7 mouse cellular contexts compared by ENCODE assay signal in the genomic region with DNA sequence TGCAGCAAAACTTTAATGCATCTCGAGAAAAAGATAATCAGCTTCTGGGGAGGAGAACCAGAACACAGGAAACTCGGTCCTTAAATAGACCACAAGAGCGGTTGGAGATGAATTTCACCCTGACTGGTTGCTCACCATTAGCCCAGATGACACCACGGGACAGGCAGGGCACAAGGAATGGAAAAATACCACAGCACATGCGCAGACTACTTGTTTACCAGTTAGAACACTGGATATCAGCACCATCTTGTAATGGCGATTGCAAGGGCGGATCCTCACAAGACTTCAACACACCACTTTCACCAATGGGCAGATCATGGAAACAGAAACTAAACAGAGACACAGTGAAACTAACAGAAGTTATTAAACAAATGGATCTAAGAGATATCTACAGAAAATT.
DNase-seq lines count a peak whose midpoint lies in the region; ATAC-seq and TF ChIP-seq lines count a peak whose summit lies in the region.
"Not testable (repeated sequence)": the region's sequence is repeated elsewhere in the genome, so short reads cannot be mapped to it uniquely, and the experiment has no call there.

No protein-coding gene starts in this region.

- 51% methylated on average over 7 of the region's 7 CpGs for WGBS in liver, embryonic 14.5 days (ENCODE audit: insufficient replicate concordance)

- intact Hi-C loops in heart, postnatal 25 days (cut with DNase I) = not testable (repeated sequence)

- H3K4me2 ChIP-seq in CH12.LX (ENCODE audit: insufficient read depth, low read depth, poor library complexity, severe bottlenecking) = peak overlapping the region; percentile 72
- H3K4me2 ChIP-seq in liver, embryonic 14.5 days (ENCODE audit: low read depth) = peak overlapping the region; percentile 66

- peak overlapping the region in 1 of 3 experiments; percentile 28 for H3K4me3 ChIP-seq in CH12.LX (replicated peaks in 1 of 3; ENCODE audit: low read depth in 2 of 3, low read length in 2 of 3, poor library complexity in 1 of 3)
- H3K4me3 ChIP-seq in liver, embryonic 14.5 days (ENCODE audit: insufficient read depth in 1 of 2, low read depth in 2 of 2, low read length in 2 of 2) = peak overlapping the region; percentile 64 to 70

- DNase-seq in CH12.LX (ENCODE audit: extremely low read depth) = peak; percentile 48
- DNase-seq in adrenal gland, postnatal 14 days = peak; percentile 36
- peak; percentile 51 to 63 for DNase-seq in heart, adult 18-20 months
- DNase-seq in heart, postnatal 25 days (ENCODE audit: low spot score) = peak; percentile 4
- DNase-seq in liver, embryonic 14.5 days (ENCODE audit: low read depth in 3 of 3, low spot score in 3 of 3) = not testable (repeated sequence)
- peak; percentile 31 for DNase-seq in lung, postnatal 25 days (ENCODE audit: low spot score)
- peak; percentile 8 for DNase-seq in splenic B cell, adult 2 months (ENCODE audit: low read depth, low spot score)

- H3K4me1 ChIP-seq in CH12.LX (ENCODE audit: control insufficient read depth in 1 of 2, insufficient read depth in 2 of 2); liver, embryonic 14.5 days (replicated peaks; ENCODE audit: control insufficient read depth in 2 of 2, insufficient read depth in 2 of 2, low read length in 1 of 2): not testable (repeated sequence)

- H3K27me3 ChIP-seq in CH12.LX (replicated peaks); liver, embryonic 14.5 days (ENCODE audit: control insufficient read depth, insufficient read depth, low read length); splenic B cell, adult 2 months (ENCODE audit: control insufficient read depth, insufficient read depth, low read length, poor library complexity, severe bottlenecking): not testable (repeated sequence)

- not testable (repeated sequence) for TF ChIP-seq CTCF in CH12.LX (conservative IDR thresholded peaks at IDR 0.05 in 1 of 2, IDR thresholded peaks at IDR 0.05 in 1 of 2; ENCODE audit: low read depth in 2 of 2, low read length in 2 of 2); liver, embryonic 14.5 days (IDR thresholded peaks at IDR 0.05; ENCODE audit: low read depth)

- not testable (repeated sequence) for TF ChIP-seq POLR2A in CH12.LX (IDR thresholded peaks at IDR 0.05; ENCODE audit: low read depth, low read length)

- in situ Hi-C loops in CH12.LX (cut with MboI; ENCODE audit: low pct_ligation_motif_present, low pct_unique_long_range_greater_than_20kb, low sequenced_read_pairs) = not testable (repeated sequence)

- not testable (repeated sequence) for TF ChIP-seq RAD21 in CH12.LX (IDR thresholded peaks at IDR 0.05; ENCODE audit: low read depth, low read length)

- H3K9ac ChIP-seq in CH12.LX (ENCODE audit: insufficient read depth, low read depth); liver, embryonic 14.5 days (replicated peaks): not testable (repeated sequence)

- not testable (repeated sequence) for H3K9me3 ChIP-seq in CH12.LX (replicated peaks; ENCODE audit: low read length); liver, embryonic 14.5 days (ENCODE audit: control insufficient read depth, low read length)

- peak; percentile 31; the same call in 1 of the 2 replicates for ATAC-seq in liver, embryonic 14.5 days (ENCODE audit: insufficient read depth)

- H3K36me3 ChIP-seq in CH12.LX (replicated peaks in 1 of 2; ENCODE audit: control insufficient read depth in 1 of 2, insufficient read depth in 1 of 2, low read length in 1 of 2); liver, embryonic 14.5 days (replicated peaks; ENCODE audit: control insufficient read depth, insufficient read depth, low read depth); splenic B cell, adult 2 months (ENCODE audit: control insufficient read depth, insufficient read depth, low read length, poor library complexity, severe bottlenecking): not testable (repeated sequence)

- TF ChIP-seq EP300 in CH12.LX (IDR thresholded peaks at IDR 0.05; ENCODE audit: low read length); liver, embryonic 14.5 days (IDR thresholded peaks at IDR 0.05; ENCODE audit: low read depth): not testable (repeated sequence)

- not testable (repeated sequence) for H3K27ac ChIP-seq in CH12.LX (ENCODE audit: insufficient read depth, low read depth); liver, embryonic 14.5 days

- dilution Hi-C loops in CH12.LX (cut with MboI; ENCODE audit: extremely low pct_ligation_motif_present, extremely low pct_unique_long_range_greater_than_20kb, low sequenced_read_pairs) = not testable (repeated sequence)

- H3K79me2 ChIP-seq in CH12.LX (replicated peaks; ENCODE audit: control insufficient read depth, extremely low read depth, insufficient read depth, poor library complexity, severe bottlenecking) = not testable (repeated sequence)

TF ChIP-seq in CH12.LX, 34 proteins besides CTCF, POLR2A, EP300 and RAD21:
- peak; percentile 59 for TF ChIP-seq NRF1 (IDR thresholded peaks at IDR 0.05; ENCODE audit: low read depth, low read length)
